Mouse (Mus musculus) liver, postnatal 0 days (tissue): ENCODE results near the gene Mgll.

Experiments used
- CTCF ChIP-seq: sonication (generic); IDR thresholded peaks from 2 replicates; pipeline ENCODE4 v1.5.1; 2016; ENCODE audit warnings: antibody characterized with exemption, low read depth
- EP300 ChIP-seq: IDR thresholded peaks from 2 replicates; pipeline ENCODE4 v1.6.1; 2016; ENCODE audit warnings: antibody characterized with exemption, low read depth, mild to moderate bottlenecking

DNA sequence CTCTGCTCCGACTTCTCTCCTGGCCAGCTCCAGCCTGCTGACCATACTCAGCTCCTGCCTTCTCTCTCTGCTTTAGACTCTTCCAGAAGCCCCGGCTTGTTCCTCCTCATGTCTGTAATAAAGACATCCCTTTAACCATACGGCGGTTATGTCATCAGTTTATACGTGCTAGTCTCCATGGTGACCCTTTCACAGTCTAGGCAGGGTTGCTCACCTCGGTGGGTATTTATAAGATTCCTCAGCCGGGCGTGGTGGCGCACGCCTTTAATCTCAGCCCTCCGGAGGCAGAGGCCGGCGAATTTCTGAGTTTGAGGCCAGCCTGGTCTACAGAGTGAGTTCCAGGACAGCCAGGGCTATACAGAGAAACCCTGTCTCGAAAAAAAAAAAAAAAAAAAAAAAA, 51.1 kb downstream of the Mgll start:
- TF ChIP-seq EP300 (no peak), CTCF (no peak)
